ENCODE assay signal across 8 mouse cellular contexts in the genomic region with DNA sequence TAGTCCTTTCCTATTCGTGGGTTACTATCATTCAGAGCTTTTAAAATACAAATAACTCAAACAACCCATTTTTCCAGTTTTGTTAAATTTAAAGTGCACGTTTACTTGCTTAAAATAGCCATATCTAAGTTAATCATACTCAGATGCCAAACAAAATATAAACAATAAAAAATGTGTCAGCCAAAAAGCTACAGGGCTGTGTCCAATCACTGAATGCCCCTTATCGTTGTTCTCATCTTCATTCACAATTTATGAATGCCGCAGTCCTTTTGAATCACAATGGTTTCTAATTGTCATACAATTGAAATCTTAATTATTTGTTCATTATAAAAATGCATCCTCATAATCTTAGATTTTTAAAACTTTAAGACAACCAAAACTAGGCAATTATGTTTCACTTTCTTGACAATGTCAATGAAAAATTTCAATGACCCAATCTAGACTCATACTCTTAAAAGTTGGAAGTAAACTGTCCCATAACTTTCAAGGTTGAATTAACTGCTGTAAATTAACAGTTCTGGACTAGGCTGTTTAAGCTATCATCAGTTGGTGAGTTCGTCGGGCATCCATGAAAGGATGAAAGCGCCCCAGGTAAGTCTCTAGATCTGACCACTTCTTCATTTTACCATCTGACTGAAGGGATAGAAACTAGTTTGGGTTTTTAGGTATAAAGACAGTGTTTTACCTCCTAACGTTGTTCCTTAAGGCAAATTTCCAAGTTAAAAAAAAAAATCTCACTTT.
A peak's percentile ranks its signal among the peaks of the same experiment; 100 is the strongest.
DNase-seq lines count a peak whose midpoint lies in the region; ATAC-seq lines count a peak whose summit lies in the region.

No protein-coding gene starts in this region.

- H3K4me3 ChIP-seq in liver, embryonic 11.5 days (ENCODE audit: low read depth, low read length): peak overlapping the region; percentile 73

- no peaks in the 10 kb centered on the region for H3K9me3 ChIP-seq in liver, embryonic 11.5 days (ENCODE audit: control insufficient read depth, low read length)

- 0 out of 2 replicates have a peak, but pooled peaks cover 6% of the 10 kb centered on the region for H3K4me1 ChIP-seq in liver, embryonic 11.5 days (replicated peaks; ENCODE audit: control insufficient read depth, insufficient read depth, low read length)

- no peaks in the 10 kb centered on the region for H3K36me3 ChIP-seq in liver, embryonic 11.5 days (ENCODE audit: control insufficient read depth, insufficient read depth, low read length)

- peak overlapping the region; percentile 97; the same call in 1 of the 2 replicates for H3K27ac ChIP-seq in liver, embryonic 11.5 days (ENCODE audit: low read depth, low read length)

- peaks cover 50% of the 10 kb centered on the region for H3K27me3 ChIP-seq in liver, embryonic 11.5 days (replicated peaks; ENCODE audit: control insufficient read depth, insufficient read depth, low read length)

- WGBS in liver, embryonic 11.5 days: 34% methylated on average over 8 of the region's 8 CpGs

- no peak for ATAC-seq in liver, embryonic 11.5 days (replicated peaks; ENCODE audit: low FRiP score)
- no peak for ATAC-seq in megakaryocyte-erythroid progenitor cell, adult 5-6 weeks (replicated peaks; ENCODE audit: low FRiP score, low TSS enrichment, poor library complexity, severe bottlenecking)

- H3K9ac ChIP-seq in liver, embryonic 11.5 days (ENCODE audit: low read depth, low read length): peak overlapping the region; percentile 49; the same call in 1 of the 2 replicates

- peak overlapping the region; percentile 70 for H3K4me2 ChIP-seq in liver, embryonic 11.5 days

- DNase-seq in embryo, embryonic 10.5 days (ENCODE audit: low spot score): peak; percentile 25
- no peak for DNase-seq in embryo, embryonic 10 days (ENCODE audit: low spot score)
- peak; percentile 3 for DNase-seq in retina, embryonic 14.5 days (ENCODE audit: low spot score)
- no peak for DNase-seq in retina, postnatal 1 day
- DNase-seq in liver, embryonic 11.5 days (ENCODE audit: low spot score): no peak
- DNase-seq in thymus, postnatal 4 days: no peak
- no peak for DNase-seq in urinary bladder, adult 2 months (ENCODE audit: low spot score)

Comparison
In these comparisons a context has a peak if more than half of its experiments do, and no peak if none do; other contexts are left out.
1. DNase-seq: peak in embryo, embryonic 10.5 days (single experiment) and retina, embryonic 14.5 days (single experiment); none in embryo, embryonic 10 days (single experiment), retina, postnatal 1 day (single experiment), liver, embryonic 11.5 days (single experiment), thymus, postnatal 4 days (single experiment) and urinary bladder, adult 2 months (single experiment).